Mouse (Mus musculus) brain, embryonic 14.5 days (tissue): Measurements from ENCODE around the gene Adprm. TPM values are rescaled to one million over a fixed set of nuclear protein-coding genes. Genes with fewer than 3 reads are reported as not detected.
A peak's percentile ranks its signal among the peaks of the same experiment; 100 is the strongest.
"Not testable (repeated sequence)": the region's sequence is repeated elsewhere in the genome, so short reads cannot be mapped to it uniquely, and the experiment has no call there.

Experiments used
- DNase-seq: peaks from one replicate; pipeline ENCODE4 v3.0.0-alpha.2; 2011; ENCODE audit warnings: low read depth
- CTCF ChIP-seq: fragments of 200-500 bp; IDR thresholded peaks from 2 replicates; pipeline ENCODE4 v1.5.1; 2012; ENCODE audit warnings: inconsistent platforms, mild to moderate bottlenecking, moderate library complexity, borderline replicate concordance; ENCODE audit not compliant: insufficient read depth, insufficient read length; ENCODE audit errors: extremely low read depth
- POLR2A ChIP-seq: fragments of 200-500 bp; IDR thresholded peaks from 2 replicates; pipeline ENCODE4 v1.6.1; 2012; ENCODE audit warnings: mild to moderate bottlenecking, inconsistent platforms, borderline replicate concordance; ENCODE audit not compliant: poor library complexity, insufficient read depth, insufficient read length, severe bottlenecking; ENCODE audit errors: extremely low read depth
- polyA plus RNA-seq: library from polyadenylated mRNA; depleted of rRNA; stranded (reverse); fragments of >200 nt; gene quantifications from 2 replicates; pipeline ENCODE4 v1.2.3, GENCODE M21; 2012

Adprm gene
- polyA plus RNA-seq, 1 experiment: 28.8 TPM

- DNase-seq: no peak
- TF ChIP-seq CTCF: peak; percentile 23; the same call in 1 of the 2 replicates
- no peak for TF ChIP-seq POLR2A
These were observed 12.6 kb downstream of the Adprm start for GRCm38 (mm10) chr11:67039799-67040198.

GRCm38 (mm10) chr11:67036892-67037291, 15.5 kb downstream of the Adprm start:
- no peak for TF ChIP-seq CTCF
- no peak for TF ChIP-seq POLR2A
- no peak for DNase-seq

DNA sequence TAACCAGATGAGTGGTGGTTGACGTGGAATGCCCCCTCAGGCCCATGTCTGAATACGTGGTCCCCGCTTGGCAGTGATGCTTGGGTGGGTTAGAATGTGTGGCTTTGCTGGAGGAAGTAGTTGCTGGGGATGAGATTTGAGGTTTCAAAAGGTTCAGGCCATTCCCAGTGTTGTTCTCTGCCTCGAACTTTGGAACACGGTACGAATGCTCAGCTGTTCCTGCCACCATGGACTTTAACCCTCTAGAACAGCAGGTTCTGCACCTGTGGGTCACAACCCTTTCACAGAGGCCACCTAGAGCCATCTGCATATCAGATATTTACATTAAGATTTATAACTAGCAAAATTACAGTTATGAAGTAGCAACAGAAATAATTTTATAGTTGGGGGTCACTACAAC, 16.2 kb downstream of the Adprm start:
- no peak for TF ChIP-seq CTCF
- TF ChIP-seq POLR2A: no peak
- DNase-seq: no peak

DNA sequence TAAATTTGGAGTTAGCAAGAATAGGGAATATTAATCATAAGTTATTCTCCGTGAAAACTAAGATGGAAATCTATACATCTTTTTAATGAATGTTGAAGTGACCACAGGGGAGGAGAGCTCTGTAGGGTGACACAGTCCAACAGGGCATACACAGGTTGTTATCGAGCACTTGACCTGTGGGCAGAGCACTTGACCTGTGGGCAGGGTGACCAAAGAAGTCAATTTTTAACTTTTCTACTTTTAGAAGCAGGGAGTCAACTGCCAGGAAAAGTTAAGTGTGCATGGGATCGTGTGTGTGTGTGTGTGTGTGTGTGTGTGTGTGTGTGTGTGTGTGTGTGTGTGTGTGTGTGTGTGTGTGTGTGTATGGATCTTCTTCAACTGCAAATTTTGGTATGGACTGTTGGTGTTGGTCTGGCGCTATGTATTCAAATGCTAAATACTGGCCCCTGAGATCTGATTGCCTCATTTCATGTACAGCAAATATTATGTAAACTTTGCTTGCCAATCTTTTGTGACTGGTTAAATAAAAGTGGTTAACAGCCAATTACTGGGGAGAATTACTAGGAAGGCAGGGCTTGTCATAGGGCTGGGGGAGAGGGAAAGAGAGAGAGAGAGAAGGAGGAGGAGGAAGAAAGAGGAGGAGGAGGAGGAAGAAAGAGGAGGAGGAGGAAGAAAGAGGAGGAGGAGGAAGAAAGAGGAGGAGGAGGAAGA, 17.5 kb downstream of the Adprm start:
- no peak for TF ChIP-seq POLR2A
- TF ChIP-seq CTCF: no peak
- no peak for DNase-seq

DNA sequence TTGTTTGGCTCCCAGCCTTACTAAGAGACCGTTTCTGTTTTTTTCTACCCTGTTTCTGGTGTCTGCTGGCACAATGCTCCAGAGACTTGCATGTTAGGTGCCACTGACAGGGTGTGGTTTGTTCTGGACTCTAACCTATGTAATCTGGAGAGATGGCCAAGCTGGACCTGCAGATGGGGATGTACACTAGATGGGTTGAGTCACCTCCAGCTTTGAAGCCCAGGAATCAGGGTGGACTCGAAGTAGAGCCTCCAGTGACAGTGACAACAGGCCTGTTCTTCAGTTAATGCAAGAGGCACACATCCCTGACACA, 20.8 kb downstream of the Adprm start:
- no peak for DNase-seq
- TF ChIP-seq POLR2A (no peak), CTCF (no peak)

GRCm38 (mm10) chr11:67030904-67031602, 21.3 kb downstream of the Adprm start:
- TF ChIP-seq POLR2A: no peak
- TF ChIP-seq CTCF: no peak

GRCm38 (mm10) chr11:67024867-67025477, 27.4 kb downstream of the Adprm start, which contains the start of gene Tmem220:
TSS of gene Tmem220 (plus strand) at chr11:67025154.
- TF ChIP-seq CTCF (peak; percentile 84), POLR2A (0 out of 2 replicates have a peak, but pooled peaks have one; percentile 19)
- peak; percentile 96 for DNase-seq

More at GRCm38 (mm10) chr11:67030904-67031602, 21.3 kb downstream of the Adprm start:
- DNase-seq: no peak

DNA sequence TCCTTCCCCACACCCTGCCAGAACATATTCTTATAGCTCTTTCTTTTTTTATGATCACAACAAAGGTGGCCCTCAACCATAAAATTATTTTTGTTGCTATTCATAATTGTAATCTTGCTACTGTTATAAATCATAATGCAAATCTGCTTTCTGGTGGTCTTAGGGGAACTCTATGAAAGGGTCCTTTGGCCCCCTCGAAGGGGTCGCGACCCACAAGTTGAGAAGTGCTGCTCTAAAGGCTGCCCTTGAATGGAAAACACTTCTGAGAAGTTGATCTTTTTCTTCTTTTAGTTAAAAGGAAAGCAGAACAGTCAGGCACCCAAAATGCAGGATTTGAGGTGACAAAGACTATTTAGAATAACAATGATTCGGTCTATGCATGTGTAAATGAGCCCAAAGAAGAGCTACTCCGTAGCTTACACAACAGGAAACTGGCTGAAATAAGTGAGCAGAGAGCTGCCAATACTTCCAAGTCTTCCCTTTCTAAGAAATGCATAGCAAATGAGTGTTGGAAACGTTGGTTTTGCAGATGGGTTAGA, 28.5 kb downstream of the Adprm start:
- DNase-seq: peak; percentile 46

DNA sequence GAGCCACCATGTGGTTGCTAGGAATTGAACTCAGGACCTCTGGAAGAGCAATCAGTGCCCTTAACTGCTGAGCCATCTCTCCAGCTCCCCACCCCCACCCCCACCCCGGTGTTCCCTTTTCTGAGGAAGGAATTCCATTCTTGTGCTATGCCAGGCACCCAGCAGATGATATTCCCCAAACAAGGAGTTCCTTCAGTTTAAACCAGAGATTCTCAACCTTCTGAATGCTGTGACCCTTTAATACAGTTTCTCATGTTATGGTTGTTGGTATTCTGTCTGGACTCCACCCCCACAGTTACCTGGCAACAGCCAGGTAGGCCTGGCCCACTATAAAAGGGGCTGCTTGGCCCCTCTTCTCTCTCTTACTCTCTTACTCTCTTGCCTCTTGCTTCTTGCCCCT, 29.2 kb downstream of the Adprm start:
- not testable (repeated sequence) for DNase-seq

More for the DNA sequence above, 28.5 kb downstream of the Adprm start:
- no peak for TF ChIP-seq CTCF
- TF ChIP-seq POLR2A: no peak

- TF ChIP-seq CTCF (peak; percentile 21; the same call in 1 of the 2 replicates), POLR2A (no peak)
These were observed 29.9 kb downstream of the Adprm start for GRCm38 (mm10) chr11:67022354-67023115.

DNA sequence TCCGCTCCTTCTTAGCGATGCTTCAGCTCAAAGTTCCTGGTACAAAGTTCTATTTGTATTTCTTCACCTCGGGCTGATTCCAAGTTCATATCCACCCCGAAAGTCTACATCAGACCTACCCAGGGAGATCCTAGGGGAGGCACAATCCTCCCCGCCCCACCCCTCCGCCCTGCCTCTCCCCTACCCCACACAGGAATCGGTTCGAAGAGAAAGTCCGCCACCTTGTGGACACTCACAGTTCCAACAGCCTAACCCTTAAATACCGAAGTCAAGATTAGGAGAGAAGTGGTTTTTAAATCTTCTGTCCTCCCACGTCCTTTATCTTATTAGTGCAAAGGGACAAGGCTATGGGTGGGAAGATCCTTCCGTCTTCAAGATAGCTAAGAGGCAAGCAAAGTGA, 31.4 kb downstream of the Adprm start:
- no peak for TF ChIP-seq POLR2A
- TF ChIP-seq CTCF: peak; percentile 80
- DNase-seq: peak; percentile 80

More at GRCm38 (mm10) chr11:67022354-67023115, 29.9 kb downstream of the Adprm start:
- no peak for DNase-seq
